Mouse (Mus musculus): Measurements from ENCODE around the gene Sqstm1. TPM values are rescaled to one million over a fixed set of nuclear protein-coding genes. Genes with fewer than 3 reads are reported as not detected.

The Sqstm1 gene
- total and polyA plus RNA-seq, 3 experiments, result 202 to 579 (median 456) TPM

DNA sequence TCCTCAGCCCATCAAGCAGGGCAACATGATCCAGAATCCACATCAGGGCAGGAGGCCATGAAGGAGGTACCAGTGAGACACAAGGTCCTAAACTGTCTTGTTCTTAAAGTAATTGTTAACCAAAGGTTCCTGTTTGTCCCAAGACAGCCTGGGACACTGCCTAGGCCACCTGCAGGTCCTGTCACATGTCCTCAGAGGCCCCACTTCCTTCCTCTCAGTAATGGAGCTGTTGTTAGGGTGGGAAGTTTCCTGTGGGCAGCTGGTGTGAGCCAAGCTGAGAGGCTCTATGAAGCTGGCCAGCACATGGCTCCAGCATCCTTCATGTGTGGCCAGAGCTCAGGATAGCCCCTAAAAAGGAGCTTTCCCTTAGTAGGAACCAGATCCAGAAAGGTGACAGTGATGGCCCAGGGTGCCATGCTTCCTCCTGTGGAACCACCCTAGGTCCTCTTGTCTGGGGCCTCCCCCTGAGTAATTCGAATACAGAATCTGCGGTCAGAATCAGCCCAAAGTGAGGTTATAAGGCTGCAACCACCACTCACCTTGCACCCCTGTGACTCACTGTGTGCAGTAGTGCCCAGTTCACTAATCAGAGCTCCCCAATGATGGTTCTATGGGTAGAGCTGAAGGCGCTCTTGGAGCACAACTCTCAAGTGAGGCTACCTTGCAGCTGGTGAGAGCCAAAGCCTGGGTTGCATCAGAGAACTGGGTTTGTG is 48.1 kb downstream of the Sqstm1 start (continued):
- TF ChIP-seq USF2 (conservative IDR thresholded peaks at IDR 0.05; ENCODE audit: low read depth, low read length) (no peak; the same call in 1 of the 2 replicates), RCOR1 (conservative IDR thresholded peaks at IDR 0.05; ENCODE audit: low read depth, low read length) (no peak), JUND (conservative IDR thresholded peaks at IDR 0.05; ENCODE audit: low read depth, low read length) (peak; percentile 17; the same call in 1 of the 2 replicates), PAX5 (IDR thresholded peaks at IDR 0.05; ENCODE audit: low read length) (no peak), ZKSCAN1 (IDR thresholded peaks at IDR 0.05; ENCODE audit: borderline replicate concordance, low read depth, low read length) (no peak), USF1 (IDR thresholded peaks at IDR 0.05; ENCODE audit: low read depth, low read length) (peak; percentile 66), JUN (IDR thresholded peaks at IDR 0.05; ENCODE audit: insufficient read depth, low read depth, low read length) (no peak), CTCF (conservative IDR thresholded peaks at IDR 0.05 in 1 of 2, IDR thresholded peaks at IDR 0.05 in 1 of 2; ENCODE audit: low read depth in 2 of 2, low read length in 2 of 2) (no peak), EP300 (IDR thresholded peaks at IDR 0.05; ENCODE audit: low read length) (peak; percentile 75), POLR2A (IDR thresholded peaks at IDR 0.05; ENCODE audit: low read depth, low read length) (no peak), NRF1 (IDR thresholded peaks at IDR 0.05; ENCODE audit: low read depth, low read length) (no peak), ELF1 (IDR thresholded peaks at IDR 0.05; ENCODE audit: low read depth, low read length) (peak; percentile 37), MXI1 (IDR thresholded peaks at IDR 0.05; ENCODE audit: low read depth, low read length) (peak; percentile 32; the same call in 1 of the 2 replicates), POLR2AphosphoS2 (IDR thresholded peaks at IDR 0.05; ENCODE audit: low read depth, low read length) (no peak), SMC3 (IDR thresholded peaks at IDR 0.05; ENCODE audit: low read depth, low read length) (no peak; the same call in 1 of the 2 replicates), GABPA (IDR thresholded peaks at IDR 0.05; ENCODE audit: insufficient replicate concordance, low read depth, low read length) (no peak)

DNA sequence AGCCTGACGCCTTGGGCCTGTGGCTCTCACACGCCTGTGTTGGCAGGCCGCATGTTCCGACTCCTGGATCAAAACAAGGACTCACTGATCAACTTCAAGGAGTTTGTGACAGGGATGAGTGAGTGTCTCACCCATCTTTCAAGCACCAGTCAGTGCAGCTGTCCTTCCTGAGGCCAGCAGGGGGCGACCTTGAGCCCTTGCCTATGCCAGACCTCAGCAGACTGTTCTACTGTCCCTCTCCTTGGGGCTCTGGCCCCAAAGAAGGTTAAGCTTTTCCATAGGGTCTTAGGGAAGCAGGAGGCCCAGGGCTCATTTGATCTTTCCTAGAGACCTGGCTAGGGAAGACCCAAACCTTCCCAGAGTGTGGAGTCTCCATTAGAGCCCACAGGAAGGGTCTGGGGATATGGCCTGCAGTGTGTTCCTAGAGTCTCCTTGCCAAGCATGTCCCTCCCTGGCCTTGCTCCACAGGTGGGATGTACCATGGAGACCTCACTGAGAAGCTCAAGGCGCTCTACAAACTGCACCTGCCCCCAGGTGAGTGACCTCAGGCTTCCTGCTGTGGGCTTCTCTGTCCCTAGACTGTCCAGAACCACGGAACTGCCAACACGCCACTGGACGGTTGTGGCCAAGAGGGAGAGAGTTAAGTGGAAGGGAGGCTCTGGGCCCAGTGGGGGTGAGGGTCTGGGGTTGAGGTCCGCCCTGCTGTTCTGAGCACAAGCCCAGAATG is 48.9 kb downstream of the Sqstm1 start:
- in situ Hi-C loops (cut with MboI; ENCODE audit: low pct_ligation_motif_present, low pct_unique_long_range_greater_than_20kb, low sequenced_read_pairs), result loop anchor here (5.0 kb wide), 1 partner anchor 66 kb away; no protein-coding TSS in a partner anchor
- Histone ChIP-seq H3K36me3 (replicated peaks in 1 of 2; ENCODE audit: control insufficient read depth in 1 of 2, insufficient read depth in 1 of 2, low read length in 1 of 2) (peaks cover 33 to 84% of the 10 kb centered on the region in 2 experiments), H3K4me1 (ENCODE audit: control insufficient read depth in 1 of 2, insufficient read depth in 2 of 2) (peaks cover 15 to 42% of the 10 kb centered on the region in 2 experiments), H3K9ac (ENCODE audit: insufficient read depth, low read depth) (no peak overlapping the region), H3K27me3 (replicated peaks) (no peaks in the 10 kb centered on the region), H3K4me2 (ENCODE audit: insufficient read depth, low read depth, poor library complexity, severe bottlenecking) (0 out of 2 replicates have a peak overlapping the region, but pooled peaks have one; percentile 1), H3K4me3 (replicated peaks in 1 of 3; ENCODE audit: low read depth in 2 of 3, low read length in 2 of 3, poor library complexity in 1 of 3) (peak overlapping the region in 2 of 3 experiments; percentile 2 to 11), H3K27ac (ENCODE audit: insufficient read depth, low read depth) (peak overlapping the region; percentile 70), H3K9me3 (replicated peaks; ENCODE audit: low read length) (no peaks in the 10 kb centered on the region), H3K79me2 (replicated peaks; ENCODE audit: control insufficient read depth, extremely low read depth, insufficient read depth, poor library complexity, severe bottlenecking) (no peaks in the 10 kb centered on the region)
- peak; percentile 92 for DNase-seq (ENCODE audit: extremely low read depth)
- dilution Hi-C loops (cut with MboI; ENCODE audit: extremely low pct_ligation_motif_present, extremely low pct_unique_long_range_greater_than_20kb, low sequenced_read_pairs), result no loop called here
- peak; percentile 22; the same call in 1 of the 2 replicates for TF ChIP-seq MEF2A (IDR thresholded peaks at IDR 0.05; ENCODE audit: borderline replicate concordance, low read depth, low read length)
- TF ChIP-seq SMC3 (IDR thresholded peaks at IDR 0.05; ENCODE audit: low read depth, low read length), result peak; percentile 97
- no peak for TF ChIP-seq KAT2A (IDR thresholded peaks at IDR 0.05; ENCODE audit: insufficient replicate concordance, low read length)
- TF ChIP-seq CTCF (conservative IDR thresholded peaks at IDR 0.05 in 1 of 2, IDR thresholded peaks at IDR 0.05 in 1 of 2; ENCODE audit: low read depth in 2 of 2, low read length in 2 of 2), result peak; percentile 97 to 98
- no peak for TF ChIP-seq POLR2AphosphoS2 (IDR thresholded peaks at IDR 0.05; ENCODE audit: low read depth, low read length)
- TF ChIP-seq EP300 (IDR thresholded peaks at IDR 0.05; ENCODE audit: low read length), result no peak
- no peak for TF ChIP-seq UBTF (IDR thresholded peaks at IDR 0.05; ENCODE audit: low read depth, low read length)
- TF ChIP-seq E2F4 (IDR thresholded peaks at IDR 0.05; ENCODE audit: insufficient replicate concordance, low read depth, low read length), result no peak
- TF ChIP-seq MAX (IDR thresholded peaks at IDR 0.05; ENCODE audit: low read length), result no peak
- no peak for TF ChIP-seq RCOR1 (conservative IDR thresholded peaks at IDR 0.05; ENCODE audit: low read depth, low read length)
- TF ChIP-seq USF2 (conservative IDR thresholded peaks at IDR 0.05; ENCODE audit: low read depth, low read length), result no peak
- peak; percentile 26; the same call in 1 of the 2 replicates for TF ChIP-seq ELF1 (IDR thresholded peaks at IDR 0.05; ENCODE audit: low read depth, low read length)
- 0 out of 2 replicates have a peak, but pooled peaks have one; percentile 49 for TF ChIP-seq NELFE (IDR thresholded peaks at IDR 0.05; ENCODE audit: low read depth, low read length)
- no peak for TF ChIP-seq MXI1 (IDR thresholded peaks at IDR 0.05; ENCODE audit: low read depth, low read length)
- no peak for TF ChIP-seq PAX5 (IDR thresholded peaks at IDR 0.05; ENCODE audit: low read length)
- no peak for TF ChIP-seq CHD2 (IDR thresholded peaks at IDR 0.05; ENCODE audit: low read length)
- TF ChIP-seq NRF1 (IDR thresholded peaks at IDR 0.05; ENCODE audit: low read depth, low read length), result no peak
- TF ChIP-seq MAFK (IDR thresholded peaks at IDR 0.05; ENCODE audit: insufficient replicate concordance, low read length), result no peak
- TF ChIP-seq ZMIZ1 (IDR thresholded peaks at IDR 0.05; ENCODE audit: low read depth, low read length), result no peak
- TF ChIP-seq RAD21 (IDR thresholded peaks at IDR 0.05; ENCODE audit: low read depth, low read length), result peak; percentile 83
- TF ChIP-seq SIN3A (IDR thresholded peaks at IDR 0.05; ENCODE audit: low read length), result no peak
- peak; percentile 45; the same call in 1 of the 2 replicates for TF ChIP-seq TCF12 (IDR thresholded peaks at IDR 0.05; ENCODE audit: low read depth, low read length)
- TF ChIP-seq IRF4 (IDR thresholded peaks at IDR 0.05; ENCODE audit: low read depth, low read length), result no peak
- peak; percentile 56; the same call in 1 of the 2 replicates for TF ChIP-seq MYC (IDR thresholded peaks at IDR 0.05; ENCODE audit: low read depth, low read length)
- no peak for TF ChIP-seq HCFC1 (IDR thresholded peaks at IDR 0.05; ENCODE audit: low read depth, low read length)
- TF ChIP-seq ZKSCAN1 (IDR thresholded peaks at IDR 0.05; ENCODE audit: borderline replicate concordance, low read depth, low read length), result no peak
